Mouse (Mus musculus) heart, embryonic 14.5 days (tissue): ENCODE results near the gene Sfxn5. TPM values are rescaled to one million over a fixed set of nuclear protein-coding genes. Genes with fewer than 3 reads are reported as not detected.

Experiments used
- ATAC-seq: fragments of 200-750 bp; cut with Nextera tagmentation; 2 replicates; pipeline ENCODE4 v1.8.0; 2017; ENCODE audit warnings: low read depth, moderate TSS enrichment; ENCODE audit not compliant: insufficient number of reproducible peaks, insufficient read depth, low FRiP score
- H3K27ac ChIP-seq, 2 experiments: fragments of 200-500 bp in 1 of 2; fragments of 300-500 bp in 1 of 2; sonication (generic) in 1 of 2; replicated peaks in 1 of 2; 2 replicates each; pipeline ENCODE4 v1.5.1; 2012 to 2014; ENCODE audit warnings: low read depth in 2 of 2, low read length in 2 of 2, control low read depth in 1 of 2, mild to moderate bottlenecking in 1 of 2, mixed read lengths in 1 of 2; ENCODE audit not compliant: control insufficient read depth in 1 of 2, insufficient read depth in 1 of 2
- H3K27me3 ChIP-seq: fragments of 300-500 bp; sonication (generic); 2 replicates; pipeline ENCODE4 v1.6.1; 2014; ENCODE audit warnings: mild to moderate bottlenecking, low read length, control low read depth; ENCODE audit not compliant: control insufficient read depth, insufficient read depth
- H3K36me3 ChIP-seq: fragments of 300-500 bp; sonication (generic); 2 replicates; pipeline ENCODE4 v1.6.1; 2014; ENCODE audit warnings: mild to moderate bottlenecking, control low read depth, low read length, mixed read lengths; ENCODE audit not compliant: control insufficient read depth, insufficient read depth
- H3K4me1 ChIP-seq, 2 experiments: fragments of 200-500 bp in 1 of 2; fragments of 300-500 bp in 1 of 2; sonication (generic) in 1 of 2; 2 replicates each; pipeline ENCODE4 v1.6.1; 2012 to 2014; ENCODE audit warnings: low read length in 2 of 2, control low read depth in 1 of 2, mixed read lengths in 1 of 2; ENCODE audit not compliant: control insufficient read depth in 2 of 2, insufficient read depth in 2 of 2
- H3K4me2 ChIP-seq: fragments of 300-500 bp; sonication (generic); 2 replicates; pipeline ENCODE4 v1.6.1; 2014; ENCODE audit warnings: mild to moderate bottlenecking, low read length
- H3K4me3 ChIP-seq, 2 experiments: fragments of 200-500 bp in 1 of 2; fragments of 300-500 bp in 1 of 2; sonication (generic) in 1 of 2; 2 replicates each; pipeline ENCODE4 v1.5.1; 2012 to 2014; ENCODE audit warnings: low read length in 2 of 2, mild to moderate bottlenecking in 2 of 2, control low read depth in 1 of 2, low read depth in 1 of 2, moderate library complexity in 1 of 2; ENCODE audit not compliant: control insufficient read depth in 1 of 2, insufficient read depth in 1 of 2
- H3K9ac ChIP-seq: fragments of 300-500 bp; sonication (generic); 2 replicates; pipeline ENCODE4 v1.6.1; 2014; ENCODE audit warnings: mild to moderate bottlenecking, low read length
- H3K9me3 ChIP-seq: fragments of 300-500 bp; sonication (generic); 2 replicates; pipeline ENCODE4 v1.6.1; 2016; ENCODE audit warnings: low read length, control low read depth; ENCODE audit not compliant: control insufficient read depth
- WGBS: fragments of 180-500 bp; shearing (Covaris S2); extraction: QIAGEN DNeasy Blood & Tissue Kit; methylation state at CpG from one replicate; pipeline ENCODE4 v1.1.7; 2014; 5-methylcytosine and 5-hydroxymethylcytosine counted together
- polyA plus RNA-seq: library from polyadenylated mRNA; unstranded; fragments of >200 nt; fragmentation: Nextera tagmentation; extraction: Ambion mirVana; gene quantifications from 2 replicates; pipeline ENCODE4 v1.2.1, GENCODE M21; 2014

Sfxn5 gene
- polyA plus RNA-seq, 1 experiment from 2014 or later, result 2.7 TPM

DNA sequence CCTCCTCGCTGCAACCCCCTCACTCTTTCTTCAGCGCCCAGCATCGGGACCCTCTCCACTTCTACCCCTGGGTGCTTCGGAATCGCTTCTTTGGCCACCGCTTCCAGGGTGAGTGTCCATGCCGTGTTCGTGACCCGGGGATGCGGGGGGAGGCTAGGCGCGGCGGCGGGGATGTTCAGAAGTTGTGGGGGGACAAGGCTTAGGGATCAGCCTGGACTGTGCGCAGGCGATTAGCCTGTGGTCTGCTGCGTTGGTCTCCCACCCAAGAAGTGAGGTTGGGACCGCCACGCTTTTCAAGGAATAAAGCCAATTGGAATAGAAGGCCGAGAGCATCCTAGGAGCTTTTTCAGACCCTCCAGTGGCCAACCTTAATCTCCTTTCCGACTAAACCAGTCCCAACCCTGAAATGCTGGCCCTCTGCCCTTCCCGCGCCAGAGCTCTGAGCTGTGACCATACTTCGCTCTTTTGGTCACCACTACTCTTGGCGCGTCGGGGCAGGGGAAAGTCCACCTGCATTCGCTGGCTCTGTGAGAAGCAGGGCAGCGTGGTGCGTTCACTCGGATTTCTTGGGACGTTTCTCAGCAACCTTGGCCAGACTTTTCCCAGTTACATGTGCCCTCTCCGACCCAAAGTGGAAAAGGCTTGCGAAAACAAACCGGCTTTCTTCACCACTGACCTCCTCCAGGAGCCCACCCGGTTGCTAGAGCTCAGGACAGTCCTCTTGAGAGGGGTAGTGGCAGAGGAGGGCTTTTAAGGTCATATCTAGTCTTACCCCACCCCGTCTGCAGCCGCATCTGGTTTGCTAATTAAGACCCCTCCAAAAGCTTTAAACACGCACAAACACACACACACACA, 144.7 kb downstream of the Sfxn5 start:
- no peak for ATAC-seq
- Histone ChIP-seq H3K4me2 (peak overlapping the region; percentile 67), H3K4me1 (peaks cover 5 to 19% of the 10 kb centered on the region in 2 experiments; a peak in 3 of 4 replicates), H3K27me3 (peaks cover 96% of the 10 kb centered on the region), H3K9ac (peak overlapping the region; percentile 4), H3K4me3 (peak overlapping the region; percentile 15 to 37; a peak in 3 of 4 replicates), H3K9me3 (no peaks in the 10 kb centered on the region), H3K27ac (no peak overlapping the region), H3K36me3 (no peaks in the 10 kb centered on the region)
- WGBS, result 2% methylated on average over 39 of the region's 39 CpGs

DNA sequence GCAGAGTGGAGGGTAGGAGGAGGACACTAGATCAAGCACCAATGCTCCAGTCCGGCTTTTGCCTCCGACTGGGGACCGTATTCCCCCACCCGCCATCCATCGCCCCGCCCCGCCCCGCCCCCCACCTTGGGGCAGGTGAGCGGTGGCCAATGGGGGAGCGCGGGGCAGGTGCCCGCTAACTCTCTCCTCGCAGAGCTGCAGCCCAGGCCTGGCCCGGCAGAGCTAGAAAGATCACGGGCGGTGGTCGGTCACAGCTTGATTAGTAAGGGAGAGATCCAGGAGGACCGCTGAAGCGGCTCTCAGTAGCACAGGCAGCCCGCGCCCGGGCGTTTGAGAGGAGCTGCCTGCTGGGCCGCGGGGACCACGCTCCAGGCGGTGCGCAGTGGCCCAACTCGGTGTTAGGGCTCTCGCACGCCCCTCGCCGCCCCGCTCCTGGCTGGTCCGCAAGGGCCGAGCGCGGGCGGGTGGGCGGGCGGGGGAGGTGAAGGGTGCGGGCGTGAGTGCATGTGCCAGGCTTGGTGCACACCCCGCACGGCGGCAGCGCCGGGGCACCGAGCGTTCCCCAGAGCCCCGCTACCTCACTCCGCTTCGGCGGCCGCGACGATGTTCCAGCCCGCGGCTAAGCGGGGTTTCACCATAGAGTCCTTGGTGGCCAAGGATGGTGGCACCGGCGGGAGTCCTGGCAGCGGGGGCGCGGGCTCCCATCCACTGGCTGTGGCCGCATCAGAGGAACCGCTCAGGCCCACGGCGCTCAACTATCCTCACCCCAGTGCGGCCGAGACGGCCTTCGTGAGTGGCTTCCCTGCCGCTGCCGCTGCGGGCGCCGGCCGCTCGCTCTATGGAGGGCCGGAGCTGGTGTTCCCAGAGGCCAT, 145.6 kb downstream of the Sfxn5 start, which contains the start of gene Emx1:
Gene Emx1 (plus strand): TSS at position 99 of the 872 bp plus-strand sequence.
- under 1% methylated on average over 81 of the region's 81 CpGs for WGBS
- no peak within 1 kb of the TSS for H3K27ac ChIP-seq
- peak within 1 kb of the TSS; percentile 67 for H3K4me2 ChIP-seq

DNA sequence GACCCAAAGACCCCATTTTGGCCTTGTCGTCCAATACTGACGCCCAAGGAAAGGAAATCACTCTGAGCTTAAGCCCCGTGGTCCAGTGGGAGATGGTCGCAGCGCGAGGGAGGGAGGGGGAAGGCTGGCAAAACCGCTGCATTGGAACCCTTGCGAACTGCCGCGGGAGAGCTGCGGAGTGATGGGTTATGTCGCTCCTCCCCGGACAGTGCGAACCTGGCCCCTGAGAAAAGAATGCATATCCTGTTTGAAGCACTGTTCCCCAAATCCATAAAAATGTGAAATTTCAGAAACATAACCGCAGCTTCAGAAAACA, 146.5 kb downstream of the Sfxn5 start:
- H3K4me3 ChIP-seq, result no peak overlapping the region

More for the DNA sequence above, 145.6 kb downstream of the Sfxn5 start, which contains the start of gene Emx1:
- H3K4me3 ChIP-seq, result peak within 1 kb of the TSS; percentile 15 to 37
- peaks cover 89% of the 10 kb centered on the region for H3K27me3 ChIP-seq
- H3K9me3 ChIP-seq, result no peaks in the 10 kb centered on the region
- H3K9ac ChIP-seq, result peak within 1 kb of the TSS; percentile 4
- ATAC-seq, result no peak
- H3K4me1 ChIP-seq, result peaks cover 5 to 19% of the 10 kb centered on the region in 2 experiments; a peak in 3 of 4 replicates
- no peaks in the 10 kb centered on the region for H3K36me3 ChIP-seq

DNA sequence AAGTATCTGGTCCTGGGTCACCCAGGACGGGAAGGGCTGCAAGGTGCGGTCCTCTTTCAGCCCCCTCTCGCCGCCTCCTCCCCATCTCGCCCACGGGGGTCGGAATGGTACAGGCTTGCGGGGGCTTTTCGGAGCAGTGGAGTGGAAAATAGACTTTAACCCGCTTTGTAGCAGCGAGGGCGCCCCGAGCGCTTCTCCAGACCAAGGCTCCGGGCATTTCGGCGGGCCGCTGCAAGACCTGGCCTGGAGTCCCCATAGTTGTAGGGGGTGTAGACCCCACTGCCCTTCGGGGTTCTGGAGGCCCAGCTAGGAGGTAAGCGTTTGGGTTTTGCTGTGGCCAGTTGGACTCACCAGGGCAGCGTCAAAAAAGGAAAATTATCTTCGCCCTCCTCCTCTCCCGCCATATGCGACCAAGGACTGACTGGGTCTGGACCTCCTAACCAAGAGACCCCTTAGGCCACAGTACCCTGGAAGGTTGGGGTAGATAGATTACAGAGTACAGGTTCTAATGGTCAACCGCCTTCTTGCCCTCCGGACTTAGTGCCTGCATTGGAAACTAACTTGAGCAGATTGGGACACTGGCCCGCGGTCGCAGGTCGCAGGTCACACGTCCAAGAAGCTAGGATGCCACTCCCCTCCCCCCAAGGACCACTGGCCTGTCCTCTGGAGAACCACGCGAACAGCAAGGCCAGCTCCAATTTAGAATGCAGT, 147.0 kb downstream of the Sfxn5 start:
- Histone ChIP-seq H3K27ac (no peak overlapping the region), H3K27me3 (peaks cover 75% of the 10 kb centered on the region), H3K36me3 (no peaks in the 10 kb centered on the region), H3K9me3 (no peaks in the 10 kb centered on the region), H3K9ac (no peak overlapping the region), H3K4me2 (0 out of 2 replicates have a peak overlapping the region, but pooled peaks have one; percentile 11), H3K4me1 (peaks cover 5 to 19% of the 10 kb centered on the region in 2 experiments; a peak in 3 of 4 replicates), H3K4me3 (peak overlapping the region in 1 of 2 experiments; percentile 14; a peak in 1 of 4 replicates)
- WGBS, result 2% methylated on average over 33 of the region's 33 CpGs
- ATAC-seq, result no peak

More for the DNA sequence above, 146.5 kb downstream of the Sfxn5 start:
- H3K27ac ChIP-seq, result no peak overlapping the region
- H3K4me2 ChIP-seq, result no peak overlapping the region
- peaks cover 80% of the 10 kb centered on the region for H3K27me3 ChIP-seq
- no peaks in the 10 kb centered on the region for H3K36me3 ChIP-seq
- H3K4me1 ChIP-seq, result peaks cover 5 to 19% of the 10 kb centered on the region in 2 experiments; a peak in 3 of 4 replicates
- H3K9ac ChIP-seq, result no peak overlapping the region
- WGBS, result 0% methylated on average over 15 of the region's 15 CpGs
- no peak for ATAC-seq
- H3K9me3 ChIP-seq, result no peaks in the 10 kb centered on the region

DNA sequence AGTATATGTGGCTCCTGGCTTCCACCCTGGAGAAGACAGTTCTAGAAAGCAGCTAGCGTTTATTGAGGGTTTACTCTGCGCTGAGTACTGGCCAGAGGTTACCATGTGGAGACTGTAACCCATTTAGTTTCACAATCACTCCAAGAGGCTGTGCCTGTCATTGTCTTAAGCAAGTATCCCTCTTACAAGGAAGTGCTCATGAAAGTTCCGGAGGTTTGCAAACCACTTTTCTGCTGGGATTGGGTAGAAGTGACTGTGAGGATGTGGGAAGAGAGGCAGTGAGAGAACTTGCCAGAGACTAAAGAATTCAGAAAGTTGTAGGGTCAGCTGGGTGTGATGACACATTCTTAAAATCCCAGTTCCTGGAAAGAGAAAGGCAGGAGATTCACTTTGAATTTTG, 149.3 kb downstream of the Sfxn5 start:
- H3K4me1 ChIP-seq, result peaks cover 0 to 19% of the 10 kb centered on the region in 2 experiments; a peak in 2 of 4 replicates
- no peaks in the 10 kb centered on the region for H3K9me3 ChIP-seq
- no peaks in the 10 kb centered on the region for H3K36me3 ChIP-seq
- H3K4me2 ChIP-seq, result no peak overlapping the region
- H3K4me3 ChIP-seq, result no peak overlapping the region
- peaks cover 57% of the 10 kb centered on the region for H3K27me3 ChIP-seq
- no peak for ATAC-seq
- H3K27ac ChIP-seq, result no peak overlapping the region
- no peak overlapping the region for H3K9ac ChIP-seq
- WGBS, result 57% methylated on average over 3 of the region's 3 CpGs

DNA sequence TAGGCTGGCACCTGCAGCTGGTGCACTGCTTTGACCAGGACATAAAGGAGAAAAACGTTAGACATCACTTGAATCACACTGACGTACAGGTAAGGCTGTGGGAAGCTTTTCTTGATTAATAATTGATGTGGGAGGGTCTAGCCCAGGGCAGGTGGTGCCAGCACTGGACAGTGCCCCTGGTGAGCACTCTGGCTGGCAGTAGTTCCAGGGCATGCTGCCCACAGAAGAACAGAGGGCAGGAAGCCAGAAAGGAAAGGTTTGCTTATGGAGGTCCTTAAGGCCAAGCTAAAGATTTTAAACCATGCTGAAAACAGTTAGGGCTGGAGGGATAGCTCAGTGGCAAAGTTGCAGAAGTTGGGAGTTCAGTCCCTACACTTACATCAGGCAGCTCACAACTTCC, 153.2 kb downstream of the Sfxn5 start:
- Histone ChIP-seq H3K36me3 (no peaks in the 10 kb centered on the region), H3K4me1 (no peaks in the 10 kb centered on the region), H3K27me3 (peaks cover 22% of the 10 kb centered on the region), H3K9me3 (no peaks in the 10 kb centered on the region), H3K4me3 (no peak overlapping the region), H3K4me2 (no peak overlapping the region), H3K9ac (no peak overlapping the region), H3K27ac (no peak overlapping the region)
- no peak for ATAC-seq
- 43% methylated on average over 2 of the region's 2 CpGs for WGBS

DNA sequence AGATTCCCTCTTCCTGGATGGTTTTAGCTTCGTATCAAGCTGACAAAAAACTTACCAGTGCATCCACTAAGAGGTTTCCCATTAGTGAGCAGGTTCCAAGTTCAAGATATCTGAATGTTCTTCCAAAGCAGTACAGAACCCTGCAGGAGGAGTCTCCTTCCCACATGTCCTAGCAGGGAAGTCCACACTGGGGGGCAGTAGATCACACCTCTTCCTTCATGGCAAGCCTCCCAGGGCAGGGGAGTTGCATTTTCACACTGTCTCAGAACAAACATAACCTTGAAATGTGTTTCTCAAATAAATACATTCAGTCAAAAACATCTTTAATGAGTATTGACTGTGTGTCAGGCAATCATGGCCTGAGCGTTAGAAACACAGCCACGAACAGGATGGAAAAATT, 153.7 kb downstream of the Sfxn5 start:
- Histone ChIP-seq H3K27me3 (peaks cover 20% of the 10 kb centered on the region), H3K9ac (no peak overlapping the region), H3K27ac (no peak overlapping the region), H3K4me1 (no peaks in the 10 kb centered on the region), H3K36me3 (no peaks in the 10 kb centered on the region), H3K9me3 (no peaks in the 10 kb centered on the region), H3K4me3 (no peak overlapping the region), H3K4me2 (no peak overlapping the region)
- 48% methylated on average over 3 of the region's 3 CpGs for WGBS
- ATAC-seq, result no peak
